Mouse (Mus musculus) heart, embryonic 13.5 days (tissue): Measurements from ENCODE around the gene Tat. TPM values are rescaled to one million over a fixed set of nuclear protein-coding genes. Genes with fewer than 3 reads are reported as not detected.

Source experiments
- ATAC-seq: fragments of 200-750 bp; cut with Nextera tagmentation; 2 replicates; pipeline ENCODE4 v1.8.0; 2017; ENCODE audit warnings: moderate TSS enrichment; ENCODE audit not compliant: insufficient number of reproducible peaks, low FRiP score, low TSS enrichment; ENCODE audit errors: extremely low read depth
- H3K27ac ChIP-seq: fragments of 300-500 bp; sonication (generic); replicated peaks from 2 replicates; pipeline ENCODE4 v1.5.1; 2015; ENCODE audit warnings: moderate library complexity, mild to moderate bottlenecking, inconsistent platforms
- H3K27me3 ChIP-seq: fragments of 300-500 bp; sonication (generic); replicated peaks from 2 replicates; pipeline ENCODE4 v1.6.1; 2015; ENCODE audit warnings: mild to moderate bottlenecking, inconsistent platforms
- H3K36me3 ChIP-seq: fragments of 300-500 bp; sonication (generic); 2 replicates; pipeline ENCODE4 v1.6.1; 2015; ENCODE audit warnings: mild to moderate bottlenecking, inconsistent platforms
- H3K4me1 ChIP-seq: fragments of 300-500 bp; sonication (generic); 2 replicates; pipeline ENCODE4 v1.6.1; 2015; ENCODE audit warnings: inconsistent platforms
- H3K4me2 ChIP-seq: fragments of 300-500 bp; sonication (generic); 2 replicates; pipeline ENCODE4 v1.6.1; 2015; ENCODE audit warnings: inconsistent platforms, mild to moderate bottlenecking, moderate library complexity
- H3K4me3 ChIP-seq: fragments of 300-500 bp; sonication (generic); 2 replicates; pipeline ENCODE4 v1.5.1; 2015; ENCODE audit warnings: moderate library complexity, mild to moderate bottlenecking, inconsistent platforms
- H3K9ac ChIP-seq: fragments of 300-500 bp; sonication (generic); 2 replicates; pipeline ENCODE4 v1.6.1; 2015; ENCODE audit warnings: inconsistent platforms, mild to moderate bottlenecking, moderate library complexity
- H3K9me3 ChIP-seq: fragments of 300-500 bp; sonication (generic); 2 replicates; pipeline ENCODE4 v1.6.1; 2016; ENCODE audit warnings: inconsistent platforms
- WGBS: fragments of 180-500 bp; shearing (Covaris S2); methylation state at CpG from one replicate; pipeline ENCODE4 v1.1.7; 2015; ENCODE audit warnings: mixed read lengths; 5-methylcytosine and 5-hydroxymethylcytosine counted together
- polyA plus RNA-seq: library from polyadenylated mRNA; unstranded; fragments of >200 nt; fragmentation: Nextera tagmentation; extraction: Ambion mirVana; gene quantifications from 2 replicates; pipeline ENCODE4 v1.2.1, GENCODE M21; 2015

Gene Tat
- polyA plus RNA-seq, 1 experiment from 2014 or later, result 0.27 TPM

GRCm38 (mm10) chr8:109958036-109958655, 32.1 kb upstream of the Tat start:
- WGBS, result 18% methylated on average over 12 of the region's 12 CpGs
- Histone ChIP-seq H3K27me3 (peaks cover 51% of the 10 kb centered on the region), H3K4me1 (peaks cover 33% of the 10 kb centered on the region), H3K9me3 (no peaks in the 10 kb centered on the region), H3K4me2 (peak overlapping the region; percentile 52), H3K36me3 (no peaks in the 10 kb centered on the region), H3K9ac (peak overlapping the region; percentile 58; the same call in 1 of the 2 replicates), H3K27ac (peak overlapping the region; percentile 73), H3K4me3 (no peak overlapping the region)
- ATAC-seq, result no peak

- Histone ChIP-seq H3K9me3 (no peaks in the 10 kb centered on the region), H3K4me2 (no peak overlapping the region), H3K4me1 (peaks cover 38% of the 10 kb centered on the region), H3K36me3 (no peaks in the 10 kb centered on the region), H3K27ac (no peak overlapping the region), H3K27me3 (peaks cover 50% of the 10 kb centered on the region), H3K4me3 (no peak overlapping the region), H3K9ac (no peak overlapping the region)
- WGBS, result 81% methylated on average over 4 of the region's 4 CpGs
- ATAC-seq, result no peak
Measured at GRCm38 (mm10) chr8:109959112-109959511, 31.1 kb upstream of the Tat start.

- no peak for ATAC-seq
- H3K9ac ChIP-seq, result peak within 1 kb of the TSS; percentile 33
Measured at GRCm38 (mm10) chr8:109961693-109962367, 28.4 kb upstream of the Tat start, which contains the start of gene Marveld3. Gene Marveld3, minus strand, starts transcription at chr8:109962203.

GRCm38 (mm10) chr8:109962896-109963295, 27.3 kb upstream of the Tat start:
- H3K4me3 ChIP-seq, result no peak overlapping the region
- H3K9me3 ChIP-seq, result no peaks in the 10 kb centered on the region
- H3K27me3 ChIP-seq, result peaks cover 62% of the 10 kb centered on the region
- ATAC-seq, result no peak
- no peak overlapping the region for H3K9ac ChIP-seq
- H3K4me2 ChIP-seq, result no peak overlapping the region
- no peak overlapping the region for H3K27ac ChIP-seq
- H3K36me3 ChIP-seq, result no peaks in the 10 kb centered on the region
- 59% methylated on average over 9 of the region's 9 CpGs for WGBS
- H3K4me1 ChIP-seq, result peaks cover 28% of the 10 kb centered on the region

More at GRCm38 (mm10) chr8:109961693-109962367, 28.4 kb upstream of the Tat start, which contains the start of gene Marveld3:
- Histone ChIP-seq H3K4me1 (peaks cover 38% of the 10 kb centered on the region), H3K4me3 (peak within 1 kb of the TSS; percentile 50), H3K9me3 (no peaks in the 10 kb centered on the region), H3K4me2 (peak within 1 kb of the TSS; percentile 71), H3K36me3 (no peaks in the 10 kb centered on the region), H3K27ac (no peak within 1 kb of the TSS), H3K27me3 (peaks cover 61% of the 10 kb centered on the region)
- 6% methylated on average over 64 of the region's 64 CpGs for WGBS

GRCm38 (mm10) chr8:109963421-109963820, 26.8 kb upstream of the Tat start:
- ATAC-seq, result no peak
- Histone ChIP-seq H3K27ac (no peak overlapping the region), H3K9me3 (no peaks in the 10 kb centered on the region), H3K36me3 (no peaks in the 10 kb centered on the region), H3K4me3 (no peak overlapping the region), H3K9ac (no peak overlapping the region), H3K27me3 (peaks cover 67% of the 10 kb centered on the region), H3K4me1 (peaks cover 23% of the 10 kb centered on the region), H3K4me2 (no peak overlapping the region)
- 44% methylated on average over 13 of the region's 13 CpGs for WGBS

GRCm38 (mm10) chr8:109964106-109964505, 26.1 kb upstream of the Tat start:
- no peak overlapping the region for H3K27ac ChIP-seq
- WGBS, result 68% methylated on average over 4 of the region's 4 CpGs
- no peaks in the 10 kb centered on the region for H3K9me3 ChIP-seq
- H3K4me2 ChIP-seq, result no peak overlapping the region
- H3K36me3 ChIP-seq, result no peaks in the 10 kb centered on the region
- no peak for ATAC-seq
- no peak overlapping the region for H3K4me3 ChIP-seq
- H3K9ac ChIP-seq, result no peak overlapping the region
- H3K27me3 ChIP-seq, result peaks cover 74% of the 10 kb centered on the region
- peaks cover 20% of the 10 kb centered on the region for H3K4me1 ChIP-seq

GRCm38 (mm10) chr8:109968837-109969236, 21.4 kb upstream of the Tat start:
- H3K4me1 ChIP-seq, result no peaks in the 10 kb centered on the region
- no peak overlapping the region for H3K9ac ChIP-seq
- H3K27ac ChIP-seq, result no peak overlapping the region
- ATAC-seq, result no peak
- no peaks in the 10 kb centered on the region for H3K36me3 ChIP-seq
- no peaks in the 10 kb centered on the region for H3K9me3 ChIP-seq
- WGBS, result 46% methylated on average over 10 of the region's 10 CpGs
- H3K4me3 ChIP-seq, result no peak overlapping the region
- no peak overlapping the region for H3K4me2 ChIP-seq
- H3K27me3 ChIP-seq, result peaks cover 46% of the 10 kb centered on the region

- H3K9me3 ChIP-seq, result peaks cover 3% of the 10 kb centered on the region; the same call in 1 of the 2 replicates
- H3K4me3 ChIP-seq, result no peak overlapping the region
- H3K9ac ChIP-seq, result no peak overlapping the region
- H3K27me3 ChIP-seq, result peaks cover 35% of the 10 kb centered on the region
- no peak overlapping the region for H3K27ac ChIP-seq
- no peaks in the 10 kb centered on the region for H3K36me3 ChIP-seq
- ATAC-seq, result no peak
- 5% methylated on average over 9 of the region's 9 CpGs for WGBS
- H3K4me2 ChIP-seq, result peak overlapping the region; percentile 38; the same call in 1 of the 2 replicates
- no peaks in the 10 kb centered on the region for H3K4me1 ChIP-seq
Measured at GRCm38 (mm10) chr8:109970323-109970722, 19.9 kb upstream of the Tat start.

- H3K4me1 ChIP-seq, result no peaks in the 10 kb centered on the region
- peaks cover 14% of the 10 kb centered on the region; the same call in 1 of the 2 replicates for H3K9me3 ChIP-seq
- whole genome bisulfite sequencing, result 71% methylated on average over 4 of the region's 4 CpGs
- peaks cover 27% of the 10 kb centered on the region for H3K27me3 ChIP-seq
- no peak overlapping the region for H3K4me3 ChIP-seq
- H3K4me2 ChIP-seq, result no peak overlapping the region
- no peak overlapping the region for H3K9ac ChIP-seq
- H3K27ac ChIP-seq, result no peak overlapping the region
- H3K36me3 ChIP-seq, result no peaks in the 10 kb centered on the region
- no peak for ATAC-seq
Measured at GRCm38 (mm10) chr8:109972901-109973300, 17.3 kb upstream of the Tat start.

GRCm38 (mm10) chr8:109979339-109979738, 10.9 kb upstream of the Tat start:
- peaks cover 7% of the 10 kb centered on the region; the same call in 1 of the 2 replicates for H3K4me1 ChIP-seq
- H3K36me3 ChIP-seq, result no peaks in the 10 kb centered on the region
- no peak overlapping the region for H3K27ac ChIP-seq
- H3K9ac ChIP-seq, result no peak overlapping the region
- H3K4me3 ChIP-seq, result no peak overlapping the region
- peaks cover 14% of the 10 kb centered on the region; the same call in 1 of the 2 replicates for H3K9me3 ChIP-seq
- no peak overlapping the region for H3K4me2 ChIP-seq
- no peak for ATAC-seq
- 75% methylated on average over 6 of the region's 6 CpGs for WGBS
- no peaks in the 10 kb centered on the region for H3K27me3 ChIP-seq

GRCm38 (mm10) chr8:109982386-109983105, 7.7 kb upstream of the Tat start:
- no peak overlapping the region for H3K27ac ChIP-seq
- no peaks in the 10 kb centered on the region for H3K36me3 ChIP-seq
- H3K4me1 ChIP-seq, result peaks cover 7% of the 10 kb centered on the region; the same call in 1 of the 2 replicates
- no peak overlapping the region for H3K4me3 ChIP-seq
- H3K27me3 ChIP-seq, result no peaks in the 10 kb centered on the region
- H3K9ac ChIP-seq, result no peak overlapping the region
- no peak overlapping the region for H3K4me2 ChIP-seq
- H3K9me3 ChIP-seq, result no peaks in the 10 kb centered on the region
- no peak for ATAC-seq
- WGBS, result 71% methylated on average over 15 of the region's 15 CpGs
